Mouse (Mus musculus) urinary bladder, postnatal 25 days (tissue): ENCODE data around the gene Gm20696.

Source experiments
- DNase-seq: peaks from one replicate; pipeline ENCODE4 v3.0.0; 2022; ENCODE audit warnings: low spot score

Gm20696 gene

DNA sequence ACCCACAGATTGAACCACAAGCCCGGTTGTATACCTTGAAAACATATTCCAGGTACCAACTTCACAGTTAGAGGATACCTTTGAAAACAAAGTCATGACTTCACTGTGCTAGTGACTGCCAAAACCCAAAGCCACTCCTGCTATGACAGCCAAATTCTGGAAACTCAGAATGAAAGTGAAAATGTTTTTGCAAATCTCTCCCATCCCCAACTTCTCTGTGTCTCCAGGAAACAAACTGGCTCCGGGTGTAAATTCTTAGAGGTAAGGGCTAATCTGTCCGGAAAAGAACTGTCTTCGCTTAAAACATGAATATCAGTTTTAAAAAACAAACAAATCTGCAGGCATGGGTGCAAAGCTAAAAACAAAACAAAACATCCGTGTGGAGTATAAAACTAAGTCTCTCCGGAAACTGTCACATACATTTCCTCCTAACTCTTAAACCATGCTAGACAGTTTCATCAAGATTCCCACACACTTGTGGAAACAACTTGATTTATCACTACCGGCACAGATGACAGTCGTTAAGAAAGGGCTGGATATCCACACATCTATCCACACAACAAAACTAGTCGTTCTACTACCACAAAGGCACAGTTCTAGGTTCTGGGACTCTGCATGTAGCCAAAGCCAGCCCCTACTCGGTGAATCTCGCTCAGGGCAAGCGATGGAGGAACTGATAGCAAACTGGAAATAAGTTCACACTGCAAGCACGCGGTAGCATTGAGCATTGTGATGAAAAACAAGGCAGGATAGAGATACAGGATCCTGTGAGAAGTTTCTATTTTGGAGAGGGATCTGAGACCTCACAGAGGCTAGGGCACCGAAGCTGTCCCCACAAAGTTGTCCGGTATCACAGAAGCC, 910 bp downstream of the Gm20696 start:
- no peak for DNase-seq

DNA sequence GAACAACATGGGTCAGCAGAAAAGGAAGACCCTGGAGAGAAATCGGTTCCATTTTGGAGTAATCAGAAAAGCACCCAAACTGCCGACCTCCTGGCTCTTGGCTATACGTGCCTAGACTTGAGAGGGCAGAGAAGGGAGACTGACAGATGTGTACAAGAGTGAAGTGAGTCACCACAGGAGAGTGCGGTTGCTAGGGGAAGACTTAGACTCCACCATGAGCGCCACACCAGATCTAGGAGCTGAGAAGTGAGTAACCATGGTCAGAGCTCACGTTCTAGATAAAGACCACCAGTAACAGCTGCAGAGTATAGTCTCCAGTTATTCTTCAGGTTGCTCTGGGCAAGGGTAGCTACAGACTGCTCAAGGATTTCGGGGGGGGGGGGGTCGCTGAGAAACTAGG, 3.4 kb downstream of the Gm20696 start:
- DNase-seq = no peak

DNA sequence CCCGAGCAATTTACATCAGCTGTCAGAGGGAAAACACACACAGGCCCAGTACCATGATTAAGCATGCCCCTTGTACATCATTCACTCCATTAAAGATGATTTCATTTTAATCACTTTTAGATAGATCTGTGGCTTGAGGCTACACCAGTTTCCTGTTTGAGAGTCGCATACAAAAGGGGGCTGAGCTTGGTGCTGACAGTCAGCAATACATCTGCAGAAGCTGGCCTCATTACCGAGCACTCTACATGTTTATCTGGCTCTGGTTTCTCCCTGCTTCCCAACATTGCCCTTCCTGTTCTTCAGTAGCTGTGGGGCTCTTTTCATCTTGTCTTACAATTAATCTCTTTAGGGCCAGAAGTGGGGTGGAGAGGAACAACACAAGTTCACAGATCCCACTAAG, 6.2 kb downstream of the Gm20696 start:
- DNase-seq = no peak

DNA sequence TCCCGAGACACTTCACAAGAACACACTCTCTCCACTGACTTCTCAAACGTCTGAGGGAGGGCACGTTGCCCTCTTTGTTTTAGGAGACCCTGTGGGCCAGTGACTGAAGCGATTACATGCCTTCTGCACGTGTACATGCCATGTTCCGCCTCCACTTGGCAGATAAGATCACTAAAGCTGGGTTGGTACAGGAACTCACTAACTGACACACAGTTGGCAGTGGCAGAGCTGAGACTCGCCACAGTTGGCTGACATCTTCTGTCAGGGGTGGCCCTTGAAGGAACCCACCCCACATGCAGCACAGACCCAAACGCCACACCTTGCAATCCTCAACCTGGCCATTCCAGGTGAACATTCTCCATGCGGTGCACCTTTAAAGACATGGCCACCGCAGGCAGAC, 8.0 kb downstream of the Gm20696 start:
- no peak for DNase-seq

DNA sequence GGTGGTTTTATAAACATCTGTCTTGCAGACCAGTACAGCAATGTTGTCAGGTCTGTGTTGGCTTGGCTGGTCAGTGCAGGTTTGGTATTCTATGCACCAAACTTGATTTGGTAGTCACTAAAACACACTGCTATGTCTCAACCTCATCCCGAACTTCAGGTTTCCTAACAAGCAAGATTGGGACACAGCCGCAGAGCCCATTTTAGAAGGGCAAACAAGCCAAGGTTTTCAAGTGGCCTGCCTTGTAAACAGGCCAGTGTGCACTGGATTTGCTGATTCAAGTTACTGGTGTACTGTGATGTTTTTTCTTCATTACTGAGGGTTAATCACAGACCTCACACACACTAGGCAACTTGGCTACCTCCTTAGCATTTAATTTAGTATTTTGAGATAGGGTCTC, 10.5 kb downstream of the Gm20696 start:
- no peak for DNase-seq

DNA sequence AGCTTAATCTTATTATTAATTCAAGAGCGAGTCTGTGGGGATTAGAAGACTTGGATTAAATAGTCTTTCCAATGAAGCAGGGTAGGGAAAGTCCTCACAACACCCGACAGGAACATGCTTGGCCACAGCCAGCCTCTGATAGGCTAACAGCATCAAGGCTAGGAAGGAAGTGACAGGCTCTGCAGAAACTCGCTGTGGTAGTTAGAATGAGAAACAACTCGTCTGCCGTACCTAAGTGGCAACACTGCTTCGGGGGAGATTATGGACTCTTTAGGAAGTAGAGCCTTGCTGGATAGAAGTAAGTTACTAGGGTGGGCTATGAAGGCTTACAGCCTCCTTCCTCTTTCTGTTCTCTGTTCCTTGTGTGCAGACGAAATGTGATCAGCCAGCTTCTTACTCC, 11.1 kb downstream of the Gm20696 start:
- DNase-seq = no peak

DNA sequence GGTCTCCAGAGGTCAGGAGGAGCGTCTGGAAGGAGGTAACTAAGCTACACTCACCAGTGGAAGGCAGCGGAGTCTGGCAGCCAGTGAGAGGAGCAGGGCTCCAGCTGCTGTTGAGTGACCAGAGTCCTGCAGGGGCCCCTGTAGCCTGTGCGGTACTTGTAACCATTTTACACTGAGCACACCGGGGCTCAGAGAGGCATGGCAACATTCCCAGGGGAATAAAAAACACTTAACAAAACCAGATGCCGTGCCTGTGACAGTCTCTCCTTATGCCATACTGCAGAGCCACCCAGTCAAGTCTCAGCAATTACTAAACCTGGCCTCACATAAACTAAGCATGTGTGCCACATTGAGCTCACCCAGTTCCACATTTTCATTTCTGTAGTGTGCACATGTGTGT, 12.3 kb downstream of the Gm20696 start:
- no peak for DNase-seq

DNA sequence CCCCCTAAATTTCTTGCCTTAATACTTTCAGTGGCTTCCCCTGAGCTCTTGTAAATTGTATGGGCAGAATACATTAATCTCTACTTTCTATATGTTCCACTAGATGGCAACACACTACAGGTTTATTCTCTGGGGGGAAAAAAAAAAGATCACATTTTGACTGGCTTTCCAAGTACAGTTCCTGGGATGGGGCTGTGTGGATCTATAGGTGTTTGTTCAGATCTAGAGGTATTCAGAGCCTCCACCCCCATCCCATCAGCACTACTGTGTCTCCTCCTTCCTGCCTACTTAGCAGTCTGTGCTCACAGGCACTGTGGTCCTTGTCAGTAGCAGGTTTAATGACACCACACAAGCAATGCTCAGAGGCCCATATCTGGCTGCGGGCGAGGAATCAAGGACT, 14.3 kb downstream of the Gm20696 start:
- no peak for DNase-seq

DNA sequence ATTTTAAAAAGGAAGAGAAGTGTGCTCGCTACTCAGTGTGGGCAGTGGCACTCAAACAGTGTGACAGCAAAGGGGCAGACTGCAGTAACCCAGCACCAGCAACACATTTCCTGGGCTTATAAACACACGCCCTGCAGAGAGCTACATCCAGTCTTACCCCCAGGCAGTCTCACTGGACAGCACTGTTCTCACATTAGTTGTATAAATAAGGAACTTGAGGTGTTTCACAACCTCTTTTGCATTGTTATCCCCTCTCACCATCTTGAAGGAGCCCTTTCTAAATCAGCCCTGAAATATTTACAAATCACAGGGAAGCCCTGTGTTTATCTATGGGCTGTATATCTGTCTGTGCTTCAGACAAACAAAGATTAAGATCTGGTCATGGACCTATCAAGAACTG, 17.3 kb downstream of the Gm20696 start:
- no peak for DNase-seq

DNA sequence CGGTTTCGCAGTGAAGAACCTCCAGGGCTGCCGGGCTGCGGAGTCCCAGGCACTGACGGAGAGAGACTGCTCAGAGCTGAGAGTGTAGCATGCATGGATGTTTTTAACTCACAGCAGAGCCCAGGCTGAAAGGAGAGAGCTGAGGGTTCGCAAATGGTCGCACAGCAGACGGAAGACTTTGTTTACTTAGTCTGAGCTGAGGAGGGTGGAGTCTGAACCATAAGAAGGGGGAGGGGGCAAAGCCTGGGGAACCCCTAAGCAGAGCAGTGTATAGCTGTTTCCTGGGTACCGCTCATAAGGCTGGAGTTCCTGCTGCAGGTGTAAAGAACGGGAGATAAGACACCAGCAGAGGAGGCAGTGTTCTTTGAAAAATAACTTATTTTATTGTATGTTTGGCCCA, 20.3 kb downstream of the Gm20696 start:
- DNase-seq = no peak

DNA sequence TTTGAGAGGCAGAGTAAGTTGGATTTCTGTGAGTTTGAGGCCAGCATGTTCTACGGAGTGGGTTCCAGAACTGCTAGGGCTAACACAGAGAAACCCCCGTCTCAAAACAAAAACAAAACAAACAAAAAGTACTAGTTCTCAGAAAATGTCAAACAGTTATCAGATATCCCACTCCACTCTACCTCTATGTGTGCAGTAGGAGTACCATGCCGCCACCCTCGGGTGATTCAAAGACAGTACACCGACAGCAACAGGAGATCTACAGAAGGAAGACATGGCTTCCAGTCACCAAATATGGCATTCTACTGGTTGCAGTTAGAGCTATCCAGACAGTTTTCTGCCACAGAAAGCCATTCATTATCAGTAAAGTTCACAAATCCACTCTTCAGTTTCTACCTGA, 21.7 kb downstream of the Gm20696 start:
- no peak for DNase-seq

DNA sequence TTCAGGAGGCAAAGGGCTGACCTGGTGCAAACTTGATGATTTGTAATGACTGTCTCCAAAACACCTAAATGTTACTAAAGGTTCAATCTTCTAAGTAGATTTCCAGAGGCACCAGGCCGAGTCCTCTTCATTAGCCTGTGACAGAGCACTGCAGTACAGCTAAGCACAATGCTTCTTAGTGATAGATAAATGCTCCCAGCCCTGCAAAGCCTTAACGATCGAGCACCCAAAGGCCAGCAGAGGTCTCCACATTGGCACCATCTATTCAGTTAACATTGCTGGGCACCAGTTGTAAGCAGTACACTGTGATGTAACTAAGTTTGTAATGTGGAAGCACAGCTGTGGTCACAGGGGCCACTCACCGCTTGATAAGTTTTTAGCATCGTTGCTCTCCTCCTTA, 22.2 kb downstream of the Gm20696 start:
- no peak for DNase-seq

DNA sequence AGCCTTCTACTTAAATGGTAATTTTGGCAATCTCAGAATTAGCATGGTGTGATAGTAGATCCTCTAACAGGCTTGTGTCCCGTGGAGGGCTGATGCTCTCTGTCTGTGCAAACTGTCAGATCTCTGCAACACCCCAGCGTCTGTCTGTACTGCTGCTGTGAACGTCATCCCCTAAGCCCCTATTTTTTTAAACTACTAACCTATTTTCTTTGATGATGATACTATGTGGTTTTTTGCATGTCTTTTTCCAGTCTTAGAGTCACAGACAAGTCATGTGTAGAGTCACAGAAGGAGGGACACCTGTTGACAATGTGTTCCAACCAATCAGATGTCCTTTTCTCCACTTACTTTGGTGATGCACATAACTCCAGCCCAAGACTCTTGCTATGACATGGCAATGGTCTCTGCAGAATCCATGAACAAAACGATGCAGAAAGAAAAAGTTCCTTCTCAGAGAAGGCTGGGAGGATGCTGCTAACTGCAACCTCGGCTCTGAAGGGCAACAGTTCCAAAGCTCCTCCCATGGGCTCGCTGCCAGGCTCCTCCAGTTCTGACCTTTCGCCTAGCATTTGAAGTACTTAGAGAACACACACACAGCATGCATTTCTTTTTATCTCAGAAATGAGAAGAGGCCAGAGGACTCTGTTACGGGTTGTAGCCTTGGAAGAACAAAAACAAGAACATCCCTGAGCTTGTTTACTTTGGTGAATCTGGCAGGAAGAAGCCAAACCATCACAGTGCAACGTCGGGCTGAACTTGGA, 23.0 kb downstream of the Gm20696 start:
- peak; percentile 36 for DNase-seq

DNA sequence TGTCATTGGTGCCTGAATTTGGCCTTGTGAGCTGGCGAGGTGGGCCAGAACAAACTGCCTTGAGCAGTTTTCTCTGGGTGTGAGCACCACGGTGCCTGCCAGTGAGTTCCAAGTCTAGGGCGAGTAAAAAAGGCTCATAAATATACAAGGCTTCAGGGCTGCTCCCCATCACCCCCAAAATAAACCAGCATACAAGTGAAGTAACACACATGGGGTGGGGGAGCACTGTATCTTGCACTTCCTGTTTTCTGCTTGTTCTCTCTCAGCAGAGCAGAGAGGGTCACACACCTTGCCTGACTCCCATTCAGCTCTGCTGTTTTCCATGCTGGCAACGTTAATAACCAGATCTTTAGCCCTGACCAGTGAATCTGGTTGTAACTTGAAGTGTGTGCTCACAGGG, 29.1 kb downstream of the Gm20696 start:
- DNase-seq = no peak

DNA sequence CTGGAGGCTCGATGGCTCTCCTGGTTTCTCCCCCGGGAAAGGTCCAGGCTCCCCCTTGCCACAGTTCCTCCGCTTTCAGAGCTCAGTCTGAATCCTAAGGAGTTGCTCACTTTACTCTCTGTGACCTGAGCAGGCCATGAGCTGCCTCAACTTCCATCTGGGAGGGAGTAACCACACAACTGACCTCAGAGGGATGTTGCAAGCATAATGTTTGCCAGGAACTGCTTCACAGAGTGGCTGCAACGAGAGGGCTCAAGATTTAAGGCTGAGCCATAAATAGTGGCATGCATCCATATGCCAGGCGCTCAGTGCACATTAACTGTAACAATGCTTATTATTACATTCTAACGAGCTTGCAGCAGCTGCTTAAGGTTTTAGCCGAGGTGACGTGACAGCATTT, 29.8 kb downstream of the Gm20696 start:
- DNase-seq = no peak

DNA sequence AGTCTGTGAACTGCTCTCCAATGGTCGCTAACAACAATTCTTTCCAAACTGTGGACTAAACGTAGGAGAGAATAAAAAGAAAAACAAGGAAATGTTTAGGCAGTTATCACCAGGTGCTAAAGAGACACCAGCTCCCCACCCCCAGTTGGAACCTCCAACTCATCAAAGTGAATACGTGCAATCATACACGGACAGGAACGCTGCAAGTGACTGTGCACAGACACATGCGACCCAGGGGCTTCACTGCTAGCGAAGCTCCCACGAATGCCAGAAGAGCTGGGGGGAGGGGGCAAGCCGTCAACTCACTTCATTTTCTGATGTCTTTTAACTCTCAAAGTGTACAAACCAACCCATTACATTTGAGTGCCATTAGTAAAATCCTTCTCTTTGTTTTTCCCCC, 30.5 kb downstream of the Gm20696 start:
- no peak for DNase-seq

DNA sequence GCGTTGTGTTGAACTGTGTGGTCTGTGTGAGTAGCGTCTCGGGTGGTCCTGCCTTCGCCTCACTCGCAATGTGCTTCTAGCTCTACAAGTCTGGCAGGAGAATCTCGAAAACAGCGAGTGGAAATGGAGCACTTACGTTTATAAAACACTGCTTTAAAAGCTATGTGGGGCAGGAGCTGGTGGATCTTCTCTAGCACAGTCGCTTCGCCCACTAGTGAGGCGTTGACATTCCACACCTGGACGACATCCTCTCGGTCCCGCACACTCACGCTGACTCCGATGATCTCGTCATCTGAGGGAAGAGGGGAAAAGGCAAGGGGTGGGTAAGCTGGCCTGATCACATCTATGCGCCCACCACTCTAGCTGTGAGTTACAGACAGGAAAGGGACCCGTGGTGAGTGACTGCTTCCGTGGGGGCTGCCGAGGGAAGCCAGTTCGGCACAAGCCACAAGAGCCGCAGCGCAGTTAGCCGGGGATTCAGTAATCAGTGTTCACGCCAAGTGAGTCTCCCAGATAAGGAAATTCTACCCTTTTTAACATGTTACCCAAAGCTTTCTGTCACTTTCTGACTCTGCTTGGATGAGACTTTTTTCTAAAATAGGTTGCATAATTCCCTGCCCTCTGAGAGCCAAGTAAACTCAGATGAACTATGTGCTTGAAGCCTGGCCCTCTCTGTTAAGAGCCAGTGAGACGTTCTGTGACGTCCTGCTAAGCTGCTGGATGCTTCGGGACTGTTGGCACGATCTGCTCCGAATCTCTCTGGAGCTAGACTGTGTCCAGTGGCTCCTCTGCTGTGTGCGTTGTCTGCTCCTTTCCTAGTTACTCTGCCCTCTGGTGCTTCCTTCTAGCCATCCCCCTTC, 34.2 kb downstream of the Gm20696 start:
- DNase-seq = no peak

DNA sequence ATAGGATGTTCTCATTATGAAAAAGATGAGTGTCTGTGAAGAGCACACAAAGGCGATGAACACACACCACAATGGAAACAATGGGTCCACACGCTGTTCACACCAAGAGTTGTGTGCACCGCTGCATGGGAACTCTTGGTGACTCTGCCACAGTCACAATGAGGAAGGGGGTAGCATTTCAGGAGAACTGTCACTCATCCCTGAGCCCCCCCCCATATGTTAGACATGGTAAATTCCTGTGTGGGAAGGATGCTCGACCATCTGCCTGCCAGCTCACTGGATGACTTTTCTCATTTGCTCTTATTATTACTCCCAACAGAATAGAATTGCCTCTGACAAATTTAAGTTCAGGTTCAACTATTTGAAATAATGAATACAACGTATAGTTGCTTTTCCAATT, 35.0 kb downstream of the Gm20696 start:
- no peak for DNase-seq

DNA sequence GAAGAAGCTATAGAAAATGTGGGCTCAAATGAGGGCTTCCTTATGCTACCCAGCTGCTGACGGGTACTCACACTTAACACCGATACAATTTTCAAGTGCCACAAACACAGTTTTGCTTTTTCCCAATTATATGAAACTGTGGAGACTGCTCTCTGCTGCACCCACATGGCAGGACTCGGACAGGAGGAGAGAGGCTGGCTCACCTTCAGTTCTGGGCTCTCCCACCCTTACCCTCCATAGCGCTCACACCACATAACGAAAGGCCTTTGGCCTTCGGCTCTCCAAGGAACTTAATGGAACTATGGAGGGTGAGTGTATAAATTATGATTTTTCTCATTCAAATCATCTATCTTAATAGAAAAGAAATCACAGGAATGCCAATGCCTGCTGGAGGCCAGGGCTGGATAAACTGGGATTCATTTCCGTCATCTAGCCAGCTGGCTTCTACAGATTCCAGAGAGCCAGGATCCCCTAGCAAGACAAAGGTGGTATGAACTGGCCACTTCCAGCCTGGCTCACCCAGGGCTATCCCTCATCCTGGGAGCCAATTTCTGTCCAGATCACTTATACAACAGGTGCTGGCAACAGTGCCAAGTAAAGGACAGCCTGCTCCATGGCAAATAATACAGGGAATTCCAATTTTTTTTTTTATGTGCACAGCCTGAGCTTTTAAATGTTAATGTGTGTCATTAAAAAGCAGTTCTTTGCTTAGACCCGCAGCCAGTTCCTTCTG, 36.7 kb downstream of the Gm20696 start:
- DNase-seq = no peak

DNA sequence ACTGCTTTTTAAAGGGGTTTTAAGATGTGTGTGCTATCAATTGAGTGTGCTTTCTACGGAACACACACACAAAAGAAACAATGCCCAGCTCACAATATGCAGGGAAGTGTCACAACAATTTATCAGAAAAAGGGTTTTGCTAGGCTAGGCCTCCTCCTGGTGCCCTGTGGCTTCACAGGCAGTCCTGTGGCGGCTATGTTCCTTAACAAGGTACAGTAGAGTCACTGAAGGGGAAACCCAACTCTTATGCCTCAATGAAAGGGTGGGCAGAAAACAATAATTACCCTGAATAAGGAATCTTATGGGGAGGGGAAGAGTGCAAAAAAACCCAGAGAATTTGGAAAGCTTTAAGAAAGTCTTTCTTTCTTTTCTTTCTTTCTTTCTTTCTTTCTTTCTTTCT, 40.2 kb downstream of the Gm20696 start:
- DNase-seq = no peak

DNA sequence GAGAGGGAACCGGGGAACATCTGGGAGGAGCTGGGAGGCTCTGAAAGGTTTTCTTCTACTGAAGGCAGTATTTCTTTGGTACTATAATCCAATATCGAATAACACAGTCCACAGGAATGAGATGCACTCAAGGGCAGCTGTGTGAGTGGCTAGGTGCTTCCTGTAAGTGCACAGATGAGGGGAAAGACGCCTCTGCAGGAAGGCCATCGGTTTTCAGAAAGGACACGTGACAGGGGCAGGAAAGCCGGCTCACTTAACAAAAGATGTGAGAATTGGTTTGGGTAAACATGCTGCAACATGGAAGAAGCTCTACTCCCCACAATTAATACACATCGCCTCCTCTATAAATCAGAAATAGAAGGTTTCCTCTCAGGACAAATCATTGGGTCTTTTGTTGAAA, 40.8 kb downstream of the Gm20696 start:
- no peak for DNase-seq

DNA sequence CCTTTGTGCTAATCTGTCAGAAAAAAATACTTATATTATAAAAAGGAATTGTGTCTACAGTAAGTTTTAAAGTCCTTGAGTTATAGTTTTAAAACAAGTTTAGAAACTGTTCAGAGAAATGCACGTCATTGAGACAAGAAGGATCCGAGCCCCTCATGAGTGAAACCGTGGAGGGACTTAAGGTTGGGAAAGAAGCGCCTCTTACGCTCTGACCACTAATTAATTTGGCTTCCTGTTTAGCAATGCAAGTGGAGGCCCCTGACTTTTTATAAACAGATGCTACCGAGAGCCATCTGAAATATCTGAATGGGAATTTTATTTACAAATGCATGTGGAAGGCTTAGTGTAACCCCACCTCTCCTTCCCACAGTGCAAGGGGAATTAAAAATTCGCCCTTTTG, 41.3 kb downstream of the Gm20696 start:
- DNase-seq = no peak
